Mouse (Mus musculus) granulocyte monocyte progenitor cell, adult 5-6 weeks (primary cell): ENCODE measurements around the gene Lbr. TPM values are rescaled to one million over a fixed set of nuclear protein-coding genes. Genes with fewer than 3 reads are reported as not detected.

Experiments used
- ATAC-seq: replicated peaks from 2 replicates; pipeline ENCODE4 v1.8.0; 2016; ENCODE audit warnings: mild to moderate bottlenecking, moderate TSS enrichment, inconsistent platforms; ENCODE audit not compliant: poor library complexity, severe bottlenecking
- total RNA-seq, 2 experiments: library from RNA; stranded (forward) in 1 of 2; stranded (reverse) in 1 of 2; fragments of 200-712, 200-1000 nt in 1 of 2; fragments of >200 nt in 1 of 2; fragmentation: Nextera tagmentation in 1 of 2; gene quantifications; 2 replicates each; pipeline ENCODE4 v1.2.3; 2014 to 2017

Lbr gene
- total RNA-seq, 2 experiments from 2014 or later: 132 to 274 TPM

GRCm38 (mm10) chr1:181853081-181853736 is 10.4 kb upstream of the Lbr start:
- peak; percentile 75 for ATAC-seq

- ATAC-seq: peak; percentile 72
Measured at GRCm38 (mm10) chr1:181852466-181852865, 9.6 kb upstream of the Lbr start.

GRCm38 (mm10) chr1:181851521-181852310 is 8.9 kb upstream of the Lbr start:
- ATAC-seq: peak; percentile 24

GRCm38 (mm10) chr1:181850441-181850840 is 7.6 kb upstream of the Lbr start:
- no peak for ATAC-seq

- no peak for ATAC-seq
Measured at GRCm38 (mm10) chr1:181848210-181848609, 5.4 kb upstream of the Lbr start.

GRCm38 (mm10) chr1:181847396-181847795 is 4.5 kb upstream of the Lbr start:
- ATAC-seq: no peak

- peak; percentile 67 for ATAC-seq
Measured at GRCm38 (mm10) chr1:181845767-181846166, 2.9 kb upstream of the Lbr start.

- no peak for ATAC-seq
Measured at GRCm38 (mm10) chr1:181844874-181845547, 2.2 kb upstream of the Lbr start.

GRCm38 (mm10) chr1:181841864-181842672 is 778 bp downstream of the Lbr start:
- ATAC-seq: peak; percentile 83

GRCm38 (mm10) chr1:181841396-181841795 is 1.4 kb downstream of the Lbr start:
- ATAC-seq: no peak

GRCm38 (mm10) chr1:181839746-181840366 is 3.0 kb downstream of the Lbr start:
- peak; percentile 56 for ATAC-seq

- ATAC-seq: no peak
Measured at GRCm38 (mm10) chr1:181838111-181838510, 4.7 kb downstream of the Lbr start.

GRCm38 (mm10) chr1:181833143-181833542 is 9.7 kb downstream of the Lbr start:
- ATAC-seq: no peak

- no peak for ATAC-seq
Measured at GRCm38 (mm10) chr1:181832720-181833119, 10.1 kb downstream of the Lbr start.

- ATAC-seq: 0 out of 2 replicates have a peak, but pooled peaks have one; percentile 40
Measured at GRCm38 (mm10) chr1:181828365-181828764, 14.5 kb downstream of the Lbr start.

GRCm38 (mm10) chr1:181826716-181827115 is 16.1 kb downstream of the Lbr start:
- no peak for ATAC-seq

GRCm38 (mm10) chr1:181811481-181812223 is 31.2 kb downstream of the Lbr start:
- peak; percentile 48 for ATAC-seq

GRCm38 (mm10) chr1:181800667-181801066 is 42.2 kb downstream of the Lbr start:
- no peak for ATAC-seq

GRCm38 (mm10) chr1:181799911-181800310 is 42.9 kb downstream of the Lbr start:
- no peak for ATAC-seq
